Mouse (Mus musculus): ENCODE results near the gene Nxpe4. TPM values are rescaled to one million over a fixed set of nuclear protein-coding genes. Genes with fewer than 3 reads are reported as not detected.
"Not testable (repeated sequence)": the region's sequence is repeated elsewhere in the genome, so short reads cannot be mapped to it uniquely, and the experiment has no call there.

Nxpe4 gene
- total RNA-seq (2015) (2.8 and 4.5 TPM in 2 replicates), total RNA-seq (2017) (1.5 and 1.7 TPM in 2 replicates)

DNA sequence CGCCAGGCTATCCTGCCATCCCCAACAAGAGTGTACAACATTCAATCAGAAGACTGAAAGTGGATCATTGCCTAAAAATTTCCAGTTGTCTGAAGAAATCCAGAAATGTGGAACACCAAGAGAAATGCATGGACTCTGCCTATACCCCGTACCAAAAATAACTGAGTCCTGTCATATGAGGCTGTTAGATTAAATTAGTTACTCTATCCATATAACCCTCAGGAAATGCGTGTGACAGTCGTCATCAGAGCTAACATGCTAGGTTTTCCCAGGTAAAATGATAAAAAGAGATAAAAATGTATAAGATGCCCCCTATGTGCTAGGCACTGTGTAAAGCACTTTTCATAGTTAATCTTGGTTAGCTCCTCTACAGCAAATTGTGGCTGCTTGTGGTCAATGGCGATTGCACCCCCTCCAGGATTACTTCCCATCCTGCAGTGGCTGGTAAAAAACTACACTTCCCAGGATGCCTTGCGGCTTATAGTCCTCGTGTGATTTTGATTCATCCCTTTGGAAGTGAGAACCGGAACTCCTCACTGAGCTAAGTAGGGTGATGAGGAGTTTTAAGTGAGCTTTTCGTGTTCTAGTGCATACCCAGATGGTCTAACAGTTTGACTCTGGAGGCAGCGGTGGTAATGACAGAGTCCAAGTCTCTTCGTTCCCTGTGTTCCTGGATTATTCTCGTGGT lies at the start of gene Nxpe4:
Gene Nxpe4 (plus strand): TSS at position 519 of the 688 bp plus-strand sequence.
- ATAC-seq (replicated peaks; ENCODE audit: poor library complexity) = no peak

GRCm38 (mm10) chr9:48126815-48127214 lies 35.0 kb upstream of the Nxpe4 start:
- no peak for ATAC-seq (replicated peaks; ENCODE audit: poor library complexity)

DNA sequence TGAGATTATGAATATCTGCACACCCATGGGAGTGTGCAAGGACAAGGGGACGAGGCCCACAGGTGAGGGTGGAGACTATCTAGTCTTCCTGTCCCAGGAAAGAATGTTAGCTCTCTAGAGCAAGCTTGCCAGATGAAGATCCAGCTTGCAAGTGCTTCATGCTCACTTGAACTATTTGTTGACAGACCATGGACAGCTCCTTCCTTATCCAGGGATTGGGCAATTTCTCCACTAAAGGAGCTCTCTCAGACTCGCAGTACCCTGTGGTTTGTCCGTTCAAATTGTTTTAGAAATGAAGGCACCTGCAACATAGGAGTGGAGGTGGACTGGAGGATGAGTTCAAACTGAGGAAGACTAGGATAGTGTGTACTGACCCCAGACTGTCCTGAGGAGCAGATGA lies 24.3 kb upstream of the Nxpe4 start:
- no peak for ATAC-seq (replicated peaks; ENCODE audit: poor library complexity)

DNA sequence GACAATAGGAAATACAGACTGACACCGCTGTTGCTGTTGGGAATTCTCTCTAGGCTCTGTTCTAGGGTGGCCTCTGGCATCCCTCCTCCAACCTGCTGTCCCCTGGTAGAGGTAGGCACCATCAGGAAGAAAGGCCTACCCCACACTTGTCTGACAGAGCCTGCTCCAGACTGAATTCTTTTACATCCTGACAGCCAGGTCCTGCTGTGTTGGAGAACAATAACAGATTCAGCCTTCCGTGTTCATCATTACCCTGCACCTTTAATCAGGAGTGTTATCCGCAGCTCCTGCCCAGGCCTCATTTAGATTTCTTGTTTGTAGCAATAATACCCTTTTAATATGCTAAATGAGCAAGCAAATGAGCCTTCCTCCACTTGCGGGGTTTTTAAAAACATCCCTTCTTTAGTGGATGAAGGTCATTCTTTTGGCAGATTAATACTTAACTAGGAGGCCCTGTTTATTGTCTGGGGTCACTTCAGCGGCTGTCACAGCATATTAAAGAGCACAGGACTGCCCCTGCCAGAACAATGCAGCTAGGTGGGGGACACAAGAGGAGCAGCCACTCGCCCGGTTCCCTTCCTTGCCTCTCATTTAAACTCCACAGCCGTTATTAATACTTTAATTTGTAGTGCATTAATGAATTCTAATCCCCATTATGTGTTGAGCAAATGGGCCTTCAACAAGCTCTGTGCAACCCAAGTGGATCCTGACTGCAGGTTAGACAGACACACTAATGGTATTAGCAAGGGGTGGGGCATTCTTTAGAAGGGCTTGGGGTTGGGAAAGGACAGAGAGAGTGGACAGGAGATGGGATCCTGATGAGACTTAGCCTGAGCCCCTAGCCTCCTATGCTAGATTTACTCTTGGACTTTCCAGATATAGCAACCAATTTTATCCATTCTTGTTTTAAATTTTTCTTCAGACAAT lies 21.1 kb upstream of the Nxpe4 start:
- ATAC-seq (replicated peaks; ENCODE audit: poor library complexity) = no peak

GRCm38 (mm10) chr9:48142646-48143045 lies 19.2 kb upstream of the Nxpe4 start:
- ATAC-seq (replicated peaks; ENCODE audit: poor library complexity) = no peak

GRCm38 (mm10) chr9:48146761-48147160 lies 15.1 kb upstream of the Nxpe4 start:
- ATAC-seq (replicated peaks; ENCODE audit: poor library complexity) = no peak

GRCm38 (mm10) chr9:48166531-48166930 lies 4.7 kb downstream of the Nxpe4 start:
- not testable (repeated sequence) for ATAC-seq (replicated peaks; ENCODE audit: poor library complexity)

DNA sequence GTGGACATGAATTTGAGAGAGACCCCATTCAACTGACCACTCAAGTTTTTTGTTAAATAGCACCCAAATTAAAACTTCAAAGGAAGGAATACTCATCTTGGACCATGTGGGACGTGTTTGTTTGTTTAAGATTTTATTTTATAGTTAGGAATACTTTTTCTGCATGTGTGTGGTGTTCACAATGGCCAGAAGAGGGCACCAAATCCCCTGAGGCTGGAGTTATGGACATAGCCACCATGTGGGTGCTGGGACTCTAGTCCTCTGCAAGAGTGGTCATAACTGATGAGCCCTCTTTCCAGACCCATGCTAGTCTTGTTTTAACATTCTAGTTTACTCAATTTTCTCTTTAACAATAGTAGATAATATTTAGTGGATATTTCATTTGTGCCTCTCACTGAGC lies 14.9 kb downstream of the Nxpe4 start:
- peak; percentile 58 for ATAC-seq (replicated peaks; ENCODE audit: poor library complexity)

DNA sequence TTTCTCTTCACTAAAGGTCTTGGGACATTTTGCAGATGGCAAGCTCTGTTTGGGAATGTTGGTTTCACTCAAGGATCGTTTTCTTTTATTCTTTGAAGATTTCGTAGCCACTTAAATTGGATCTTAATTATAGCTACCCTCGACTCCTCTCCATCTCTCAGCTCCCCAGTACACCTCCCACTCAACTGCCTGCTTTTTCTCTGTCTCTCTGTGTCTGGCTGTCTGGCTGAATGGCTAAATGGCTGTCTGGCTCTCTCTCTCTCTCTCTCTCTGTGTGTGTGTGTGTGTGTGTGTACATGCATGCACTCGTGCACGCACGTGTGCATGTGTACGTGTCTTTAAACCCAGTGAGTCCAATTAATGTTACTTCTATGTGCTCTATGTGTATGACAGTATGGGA lies 19.5 kb downstream of the Nxpe4 start:
- no peak for ATAC-seq (replicated peaks; ENCODE audit: poor library complexity)

GRCm38 (mm10) chr9:48182718-48183414 lies 21.0 kb downstream of the Nxpe4 start:
- ATAC-seq (replicated peaks; ENCODE audit: poor library complexity) = no peak

GRCm38 (mm10) chr9:48184319-48184718 lies 22.5 kb downstream of the Nxpe4 start:
- no peak for ATAC-seq (replicated peaks; ENCODE audit: poor library complexity)

DNA sequence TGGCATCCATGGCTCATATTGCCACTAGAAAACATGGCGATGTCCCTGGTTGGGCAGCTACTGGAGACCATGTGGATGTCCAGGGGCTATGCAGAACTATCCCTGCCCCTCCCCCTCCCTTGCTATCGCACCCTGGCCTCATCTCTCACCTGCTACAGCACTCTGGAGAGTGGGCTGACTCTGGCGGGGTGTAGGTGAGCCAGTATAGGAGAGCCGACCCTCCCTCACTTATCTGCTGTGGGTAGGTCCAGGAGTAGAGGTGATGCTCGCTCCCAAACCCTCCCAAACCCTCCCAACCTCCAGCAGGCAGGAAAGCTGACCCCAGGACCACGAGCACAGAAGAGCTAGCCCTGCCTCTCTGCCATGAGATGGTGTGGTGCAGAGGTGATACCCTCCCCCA lies 27.0 kb downstream of the Nxpe4 start:
- no peak for ATAC-seq (replicated peaks; ENCODE audit: poor library complexity)

GRCm38 (mm10) chr9:48197458-48197884 lies 35.6 kb downstream of the Nxpe4 start:
- no peak for ATAC-seq (replicated peaks; ENCODE audit: poor library complexity)

DNA sequence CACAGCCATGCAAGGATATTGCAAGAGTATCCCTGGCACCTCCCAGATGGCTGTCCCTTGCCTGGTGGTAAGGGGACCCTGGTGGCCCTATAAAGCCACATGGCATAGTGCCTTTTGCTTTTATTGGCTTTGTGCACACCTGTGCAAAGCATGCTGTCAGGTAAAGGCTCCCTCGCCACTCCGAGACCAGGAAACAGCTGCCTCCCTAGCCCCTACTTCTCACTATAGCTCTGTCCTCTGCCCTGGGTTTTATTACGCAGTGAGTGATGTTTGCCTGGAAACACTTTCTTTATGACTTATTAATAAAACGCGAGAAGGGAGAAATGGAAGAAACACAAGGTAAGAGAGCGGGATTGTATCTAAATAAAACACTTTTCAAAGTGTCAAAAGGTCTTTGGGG lies 49.1 kb downstream of the Nxpe4 start:
- no peak for ATAC-seq (replicated peaks; ENCODE audit: poor library complexity)

DNA sequence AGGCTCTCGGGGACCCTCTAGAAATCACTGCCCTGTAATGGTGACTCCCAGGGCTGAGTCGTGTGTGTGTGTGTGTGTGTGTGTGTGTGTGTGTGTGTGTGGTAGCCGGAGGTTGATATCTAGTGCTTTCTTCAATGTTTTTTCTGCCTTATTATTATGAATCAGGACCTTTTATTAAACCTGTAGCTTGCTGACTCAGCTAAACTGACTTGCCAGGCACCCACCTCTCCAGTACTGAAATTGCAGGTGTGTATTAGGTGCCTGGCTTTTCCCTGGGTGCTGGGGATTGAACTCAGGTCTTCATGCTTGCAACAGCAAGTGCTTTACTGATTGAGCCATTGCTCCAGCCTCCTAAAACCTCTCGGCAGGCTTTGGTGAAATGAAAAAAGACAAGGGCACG lies 50.1 kb downstream of the Nxpe4 start:
- ATAC-seq (replicated peaks; ENCODE audit: poor library complexity) = no peak

DNA sequence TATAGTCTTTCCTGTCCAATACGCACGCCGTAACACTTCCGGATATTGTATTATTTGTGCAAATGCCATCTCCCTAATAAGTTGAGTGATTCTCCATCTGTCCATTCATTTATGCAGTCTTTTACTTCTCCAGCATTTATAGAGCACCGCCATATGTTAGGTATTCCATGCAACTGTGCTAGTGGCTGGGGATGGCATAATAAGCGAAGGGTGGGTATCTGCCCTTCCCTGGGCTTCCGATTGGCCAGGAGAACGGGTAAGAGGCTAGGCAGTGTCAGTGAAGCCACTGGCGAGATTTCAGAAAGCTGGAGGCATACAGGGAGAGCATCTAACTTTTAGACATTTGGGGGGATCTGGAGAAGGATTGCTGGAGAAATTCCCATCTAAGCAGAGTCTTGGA lies 52.9 kb downstream of the Nxpe4 start:
- ATAC-seq (replicated peaks; ENCODE audit: poor library complexity) = no peak

DNA sequence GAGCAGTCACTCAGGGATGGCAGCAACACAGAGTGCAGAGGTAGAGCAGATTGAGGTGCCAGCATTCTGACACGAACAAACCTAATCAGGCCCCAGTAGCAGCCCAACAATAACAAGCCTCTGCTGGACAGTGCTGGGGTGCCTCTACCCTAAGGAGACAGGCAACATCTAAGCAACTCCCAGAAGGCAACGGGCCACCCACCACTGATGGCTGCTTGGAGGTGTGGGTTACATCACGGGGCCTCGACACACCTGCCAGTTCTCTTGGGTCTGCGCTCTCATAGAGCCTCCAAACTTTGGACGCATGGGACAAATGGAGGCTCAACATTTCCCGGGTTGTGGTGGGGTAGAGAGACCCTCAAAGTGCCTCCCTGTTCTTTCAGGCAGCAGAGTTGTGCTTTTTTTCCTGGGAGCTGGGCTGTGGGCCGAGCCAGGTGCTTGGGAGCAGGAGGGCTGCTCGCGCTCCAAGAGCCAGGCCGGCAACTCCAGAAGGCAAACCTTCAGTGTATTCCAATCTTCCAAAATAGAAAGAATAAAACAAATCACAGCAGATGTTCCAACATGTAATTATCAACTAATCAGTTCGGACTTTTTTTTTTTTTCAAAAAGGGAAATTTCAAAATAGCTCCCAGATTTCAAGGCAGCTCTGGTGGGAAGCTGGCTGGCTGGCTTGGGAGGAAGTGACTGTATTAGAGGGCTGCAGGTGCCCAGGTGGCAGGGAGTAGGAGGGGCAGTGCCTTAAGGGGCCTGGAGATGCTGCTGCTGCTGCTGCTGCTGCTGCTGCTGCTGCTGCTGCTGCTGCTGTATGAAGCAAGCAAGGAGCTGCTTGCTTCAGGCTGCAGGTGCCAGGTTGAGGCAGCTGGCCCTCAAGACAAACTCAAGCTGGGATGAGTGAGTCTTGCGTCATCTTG lies 54.5 kb downstream of the Nxpe4 start:
- ATAC-seq (replicated peaks; ENCODE audit: poor library complexity) = no peak

- no peak for ATAC-seq (replicated peaks; ENCODE audit: poor library complexity)
These were observed 68.9 kb downstream of the Nxpe4 start for GRCm38 (mm10) chr9:48230706-48231105.

DNA sequence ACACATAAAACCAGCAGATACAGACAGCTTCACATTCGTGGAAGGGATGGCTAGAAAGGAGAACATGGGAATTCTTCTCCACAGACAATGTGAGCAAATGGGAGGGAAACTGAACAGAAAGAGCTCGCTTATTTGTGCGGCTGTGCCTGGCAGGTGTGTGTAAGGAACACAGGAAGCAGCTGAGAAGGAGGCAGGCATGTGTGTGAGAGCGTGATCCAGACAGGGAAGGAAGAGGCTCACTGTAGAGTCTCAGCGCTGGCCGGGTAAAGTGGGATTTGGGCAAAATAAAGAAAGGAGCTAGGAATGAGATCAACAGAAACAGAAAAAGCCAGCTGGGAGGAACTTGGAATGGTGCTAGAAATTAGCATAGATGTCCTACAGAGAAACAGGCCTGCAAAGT lies 74.6 kb downstream of the Nxpe4 start:
- ATAC-seq (replicated peaks; ENCODE audit: poor library complexity) = no peak

- ATAC-seq (replicated peaks; ENCODE audit: poor library complexity) = peak; percentile 76
These were observed 76.4 kb downstream of the Nxpe4 start for GRCm38 (mm10) chr9:48238153-48238755.

Measured in megakaryocyte progenitor cell, adult 5-6 weeks (primary cell).